Mouse (Mus musculus) layer of hippocampus, postnatal 25 days (tissue): ENCODE data around the gene Mchr1. TPM values are rescaled to one million over a fixed set of nuclear protein-coding genes. Genes with fewer than 3 reads are reported as not detected.

Source experiments
- DNase-seq, 2 experiments: peaks; one replicate each; pipeline ENCODE4 v3.0.0; 2022; ENCODE audit warnings: mixed read lengths in 2 of 2, low spot score in 1 of 2; ENCODE audit errors: extremely low spot score in 1 of 2
- total RNA-seq, 2 experiments: library from RNA; stranded (reverse); gene quantifications; 2 replicates each; pipeline ENCODE4 v1.2.3; 2021

The Mchr1 gene
- total RNA-seq, 2 experiments from 2014 or later = 21.3 to 24.9 TPM

- no peak for DNase-seq
Observed at GRCm38 (mm10) chr15:81225732-81226131, 9.6 kb upstream of the Mchr1 start.

GRCm38 (mm10) chr15:81226796-81227195 is 8.5 kb upstream of the Mchr1 start:
- DNase-seq = no peak

GRCm38 (mm10) chr15:81227275-81227674 is 8.0 kb upstream of the Mchr1 start:
- no peak for DNase-seq

DNA sequence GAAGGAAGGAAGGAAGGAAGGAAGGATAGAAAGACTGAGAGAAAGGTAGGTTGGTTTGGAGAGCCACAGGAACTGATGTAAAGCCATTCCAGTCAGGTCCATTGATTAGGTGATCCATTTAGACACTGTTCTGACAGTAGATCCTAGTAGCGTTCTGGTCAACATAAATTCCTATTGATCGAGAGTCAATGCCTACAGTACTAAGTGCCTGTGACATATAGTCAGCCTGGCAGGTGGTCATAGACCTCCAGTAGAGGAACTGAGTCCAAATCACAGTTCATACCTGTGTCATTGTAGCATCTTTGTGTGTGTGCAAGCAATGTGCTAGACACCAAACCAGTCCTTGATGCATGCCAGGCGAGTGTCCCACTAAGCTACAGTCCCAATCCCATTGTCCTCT is 7.0 kb upstream of the Mchr1 start:
- DNase-seq = no peak

- DNase-seq = no peak
Observed at GRCm38 (mm10) chr15:81229791-81230190, 5.5 kb upstream of the Mchr1 start.

DNA sequence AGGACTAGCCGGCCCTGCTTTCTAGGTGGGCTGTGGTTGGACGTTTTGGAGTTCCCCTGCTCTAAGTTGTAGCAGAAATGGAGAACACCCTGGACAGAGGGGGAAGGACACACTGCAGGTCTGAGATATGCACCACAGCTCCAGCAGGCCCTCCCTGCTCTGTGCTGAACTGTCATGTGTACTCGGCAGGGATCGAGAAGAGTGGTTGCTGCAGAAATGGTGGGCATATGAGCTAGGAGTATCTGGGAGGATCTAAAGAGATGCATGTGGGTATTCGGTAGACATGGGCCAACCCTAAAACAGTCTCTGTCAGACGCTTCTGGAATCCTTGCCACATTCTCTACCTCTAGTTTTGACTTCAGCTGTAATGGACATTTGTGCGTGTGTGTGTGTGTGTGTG is 4.0 kb upstream of the Mchr1 start:
- no peak for DNase-seq

GRCm38 (mm10) chr15:81236062-81236461 is 763 bp downstream of the Mchr1 start:
- DNase-seq = no peak

GRCm38 (mm10) chr15:81237471-81237870 is 2.2 kb downstream of the Mchr1 start:
- no peak for DNase-seq

DNA sequence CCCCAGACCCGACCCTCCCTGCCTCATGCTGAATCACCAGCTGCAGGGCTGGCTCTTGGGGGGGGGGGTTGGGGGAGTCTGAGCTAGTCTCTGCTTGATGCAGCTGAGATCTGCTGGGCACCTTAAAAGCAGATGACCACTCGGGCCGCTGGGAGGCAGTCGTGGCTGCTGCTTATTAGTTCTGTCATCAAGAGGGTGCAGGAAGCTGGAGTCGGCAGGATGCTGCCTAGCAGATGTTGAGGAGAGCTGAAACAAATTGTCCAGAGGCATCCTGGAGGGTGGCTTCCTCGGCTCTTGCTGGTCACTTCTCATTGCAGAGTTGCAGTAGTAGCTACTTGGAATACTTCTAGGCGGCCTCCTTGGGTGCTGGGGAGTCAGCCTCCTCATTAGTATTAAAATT is 4.0 kb downstream of the Mchr1 start:
- no peak for DNase-seq

GRCm38 (mm10) chr15:81239794-81240343 is 4.6 kb downstream of the Mchr1 start:
- DNase-seq = no peak

DNA sequence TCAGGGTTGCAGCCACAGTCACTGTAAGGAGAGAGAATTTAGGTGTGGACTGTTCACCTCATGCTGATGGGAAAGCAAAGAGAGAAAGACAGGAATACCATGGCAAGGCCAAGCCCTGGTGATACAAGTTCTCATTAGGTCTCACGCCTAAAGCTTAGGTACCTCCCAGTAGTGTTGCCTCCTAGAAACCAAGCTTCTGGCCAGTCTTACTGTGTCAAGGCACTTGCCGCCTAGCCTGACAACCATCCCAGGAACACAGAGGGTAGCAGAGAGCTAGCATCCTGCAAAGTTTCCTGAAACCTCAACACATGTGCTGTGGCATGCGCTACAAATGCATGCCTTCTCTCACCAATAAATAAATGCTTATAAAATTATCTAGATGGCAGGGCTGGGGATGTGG is 11.6 kb downstream of the Mchr1 start:
- no peak for DNase-seq

DNA sequence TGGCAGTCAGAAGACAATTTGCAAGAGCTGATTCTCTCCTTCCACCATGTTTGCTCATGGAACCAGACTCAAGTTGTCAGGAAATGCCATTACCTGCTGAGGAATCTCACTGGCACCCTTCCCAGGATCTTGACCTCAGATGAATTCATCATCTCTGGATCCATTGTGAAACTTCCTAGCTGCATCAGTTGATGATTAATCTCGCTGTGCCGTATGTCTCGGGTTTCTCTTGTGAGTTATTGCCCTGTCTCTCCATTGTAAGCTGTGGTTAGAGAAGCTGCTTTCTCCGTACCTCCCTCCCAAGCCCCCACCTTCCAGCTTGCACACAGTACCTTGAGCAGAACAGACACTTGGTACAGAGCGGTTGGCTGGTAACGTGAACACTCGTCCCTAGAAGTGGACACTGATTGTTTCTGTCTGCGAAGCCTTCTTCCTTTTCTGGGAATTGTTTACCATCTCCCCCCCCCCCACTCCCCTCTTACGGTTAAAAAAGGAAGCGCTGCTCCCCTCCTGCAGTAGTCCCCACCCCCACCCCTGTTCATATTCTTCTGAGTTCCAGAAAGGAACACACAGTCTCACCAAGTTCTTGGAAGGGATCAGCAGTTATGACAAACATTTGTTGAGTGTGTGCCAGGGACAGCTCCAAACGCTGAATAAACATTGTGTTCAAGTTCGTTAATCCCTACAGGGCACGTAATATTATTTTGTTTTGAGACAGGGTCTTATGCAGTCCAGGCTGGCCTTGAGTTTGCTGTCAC is 12.5 kb downstream of the Mchr1 start:
- DNase-seq = no peak

DNA sequence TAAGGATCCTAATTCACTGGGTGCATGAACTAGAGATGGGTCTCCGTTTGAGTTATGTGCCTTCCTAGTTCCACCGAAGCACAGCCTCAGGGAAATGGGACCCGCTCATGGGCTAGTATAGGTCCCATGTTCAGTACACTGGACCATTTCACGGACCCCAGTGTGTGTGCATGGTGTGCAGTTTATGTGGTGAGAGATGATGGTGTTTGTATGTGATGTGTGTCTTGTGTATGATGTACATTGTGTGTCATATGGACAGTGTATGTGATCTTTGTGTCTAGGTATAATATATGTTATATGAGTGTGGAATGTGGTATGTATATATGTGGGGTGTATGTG is 13.0 kb downstream of the Mchr1 start:
- no peak for DNase-seq

- DNase-seq = no peak
Observed at GRCm38 (mm10) chr15:81248951-81249579, 13.8 kb downstream of the Mchr1 start.

DNA sequence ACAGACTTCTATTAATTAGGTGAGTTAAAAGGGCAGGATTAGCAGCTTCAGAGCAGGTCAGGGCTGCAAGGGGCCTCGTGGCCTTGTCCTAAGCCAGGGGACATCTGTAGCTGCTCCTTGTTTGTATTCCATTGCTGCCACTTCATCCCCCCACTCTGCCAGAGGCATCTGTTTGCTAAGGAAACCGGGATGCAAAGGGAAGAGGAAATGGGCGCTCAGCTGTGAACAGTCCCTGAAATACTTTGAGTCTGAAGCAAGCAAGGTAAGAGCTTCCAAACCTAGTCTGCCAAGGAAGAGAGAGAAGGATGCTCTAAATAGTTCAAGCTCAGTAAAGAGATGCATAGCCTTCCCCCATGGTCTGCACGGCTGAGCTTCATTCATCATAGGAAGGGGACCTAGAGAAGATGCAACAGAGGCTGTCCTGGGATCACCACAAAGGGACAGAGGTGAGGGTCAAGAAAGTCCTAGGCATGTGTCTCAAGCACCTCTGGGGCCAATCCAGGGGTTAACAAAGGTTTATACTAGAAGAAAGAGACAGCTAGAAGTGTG is 17.4 kb downstream of the Mchr1 start:
- no peak for DNase-seq

DNA sequence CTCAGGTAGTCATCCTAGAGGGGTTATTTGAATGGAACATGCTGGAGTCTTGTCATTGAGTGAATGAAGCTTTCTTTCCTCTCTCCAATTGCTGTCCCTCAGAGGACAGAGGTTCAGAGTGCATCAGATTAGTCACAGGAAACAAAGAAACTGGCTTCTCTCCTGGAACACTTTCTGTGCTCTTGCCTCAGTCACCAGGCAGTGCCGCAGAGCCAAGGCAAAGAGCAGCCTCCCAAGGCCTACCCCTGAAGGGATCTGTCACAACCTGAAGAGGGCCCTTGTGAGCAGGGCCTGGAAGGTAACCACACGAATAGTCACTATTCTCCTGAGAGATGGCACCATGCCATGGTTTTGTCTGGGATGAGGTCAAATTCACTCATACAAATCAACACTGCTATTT is 18.3 kb downstream of the Mchr1 start:
- no peak for DNase-seq

GRCm38 (mm10) chr15:81254113-81254640 is 18.9 kb downstream of the Mchr1 start:
- no peak for DNase-seq

DNA sequence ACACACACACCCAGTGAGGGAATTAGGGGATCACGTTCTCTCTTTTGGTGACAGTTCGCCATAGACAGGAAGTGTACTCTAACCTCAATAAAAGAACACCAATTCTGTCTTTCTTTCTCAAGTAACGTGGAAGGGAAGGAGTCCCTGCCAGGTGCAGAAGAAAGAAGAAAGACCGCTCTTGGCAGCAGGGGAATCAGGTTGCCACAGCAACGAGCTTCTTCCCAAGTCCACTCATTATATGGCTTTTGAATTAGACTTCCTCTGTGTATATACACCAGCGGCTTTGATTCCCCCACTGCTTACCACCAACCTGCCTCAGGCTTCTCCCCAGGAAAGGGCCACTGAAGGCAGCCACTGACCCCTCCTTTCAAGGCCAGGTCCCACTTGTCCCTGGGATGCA is 19.8 kb downstream of the Mchr1 start:
- no peak for DNase-seq

- no peak for DNase-seq
Observed at GRCm38 (mm10) chr15:81258296-81258695, 23.0 kb downstream of the Mchr1 start.

DNA sequence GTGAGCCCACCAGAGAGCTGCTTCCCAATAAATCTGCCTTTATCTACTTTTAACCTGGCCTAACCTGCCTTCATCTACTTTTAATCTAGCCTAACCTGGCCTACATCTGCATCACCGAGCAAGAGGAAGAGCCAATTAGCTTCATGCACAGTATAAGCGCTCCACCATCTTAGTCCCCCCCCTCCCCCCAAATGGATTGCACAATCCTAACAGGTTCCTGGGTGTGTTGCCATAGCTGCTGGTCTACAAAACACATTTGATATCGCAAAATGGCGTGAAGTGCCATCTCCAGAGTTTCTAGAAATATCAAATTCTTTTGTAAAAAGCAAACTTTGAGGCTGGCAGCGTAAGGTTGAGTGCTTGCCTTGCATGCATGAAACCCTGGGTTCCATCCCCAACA is 24.0 kb downstream of the Mchr1 start:
- no peak for DNase-seq

DNA sequence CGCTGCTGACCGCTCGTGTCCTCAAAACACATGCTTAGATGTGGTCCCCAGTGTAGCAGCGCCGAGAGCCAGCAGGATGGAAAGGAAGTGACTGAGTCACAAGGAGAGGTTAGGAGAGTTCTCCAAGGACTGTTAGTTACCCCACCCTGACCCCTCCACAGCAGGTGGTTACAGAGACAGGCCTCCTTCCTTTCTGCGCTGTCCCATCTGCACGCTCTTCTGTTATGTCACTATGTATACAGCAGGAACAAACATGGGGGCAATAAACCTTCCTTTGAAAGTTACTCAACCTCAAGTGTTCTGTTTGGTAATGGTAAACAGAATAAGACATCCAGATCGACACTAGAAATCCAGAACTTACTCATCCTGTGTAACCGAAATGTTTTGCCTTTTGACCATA is 24.9 kb downstream of the Mchr1 start:
- no peak for DNase-seq
